Mouse (Mus musculus) left cerebral cortex, adult 9 months (tissue): ENCODE data around the gene Cacng4.

Experiments used
- DNase-seq, 2 experiments: peaks; one replicate each; pipeline ENCODE4 v3.0.0; 2022; ENCODE audit warnings: low spot score in 2 of 2

The Cacng4 gene

DNA sequence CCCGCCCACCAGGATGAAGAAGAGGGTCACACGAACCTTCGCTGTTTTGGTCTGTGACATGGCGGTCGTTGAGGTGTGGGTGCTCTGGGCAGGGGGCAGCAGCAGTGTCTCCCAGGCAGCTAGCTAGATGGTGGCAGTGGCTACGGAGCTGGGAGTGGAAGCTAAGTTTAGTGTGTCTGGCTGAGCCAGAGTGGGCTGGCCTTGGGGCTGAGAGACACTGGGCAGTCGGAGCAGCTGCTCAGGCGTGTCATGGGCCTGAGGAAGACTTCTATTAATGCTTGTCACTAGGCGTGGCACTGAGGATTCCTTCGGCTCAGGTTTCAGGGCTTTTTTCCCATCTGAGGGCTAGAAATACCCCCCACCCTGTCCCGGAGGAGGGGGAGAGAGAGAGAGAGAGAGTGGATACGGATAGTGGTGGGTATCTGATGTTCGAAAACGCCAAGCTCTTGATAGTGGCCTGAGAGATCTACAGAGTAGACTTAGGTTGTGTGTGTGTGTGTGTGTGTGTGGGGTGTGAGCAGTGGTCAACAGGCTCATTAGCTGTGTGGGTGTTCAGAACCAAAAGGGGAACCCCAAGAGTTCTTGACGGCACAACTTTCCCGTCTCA, 77.9 kb downstream of the Cacng4 start, which contains the start of gene Cacng1:
TSS of gene Cacng1 (minus strand) at position 191 of the 607 bp plus-strand sequence.
- DNase-seq, result no peak

DNA sequence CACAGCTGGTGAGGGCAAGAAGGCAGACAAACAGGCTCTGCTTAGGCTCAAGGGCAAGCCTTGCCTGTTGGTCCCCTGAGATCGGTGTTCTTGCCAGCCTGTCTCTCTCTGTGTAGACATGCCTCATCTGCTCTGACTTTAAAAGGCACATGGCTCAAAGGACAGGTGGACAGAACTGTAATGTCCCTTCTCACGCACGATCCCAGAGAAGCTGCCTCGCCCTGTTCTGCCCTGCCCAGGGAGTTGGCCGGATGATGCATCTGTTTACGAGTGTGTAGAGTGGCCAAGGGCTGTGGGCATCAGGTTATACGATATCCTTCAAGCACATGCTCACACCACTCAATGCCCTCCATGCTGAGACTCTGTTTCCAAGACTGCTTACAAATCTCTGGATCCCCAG, 80.0 kb downstream of the Cacng4 start:
- no peak for DNase-seq

DNA sequence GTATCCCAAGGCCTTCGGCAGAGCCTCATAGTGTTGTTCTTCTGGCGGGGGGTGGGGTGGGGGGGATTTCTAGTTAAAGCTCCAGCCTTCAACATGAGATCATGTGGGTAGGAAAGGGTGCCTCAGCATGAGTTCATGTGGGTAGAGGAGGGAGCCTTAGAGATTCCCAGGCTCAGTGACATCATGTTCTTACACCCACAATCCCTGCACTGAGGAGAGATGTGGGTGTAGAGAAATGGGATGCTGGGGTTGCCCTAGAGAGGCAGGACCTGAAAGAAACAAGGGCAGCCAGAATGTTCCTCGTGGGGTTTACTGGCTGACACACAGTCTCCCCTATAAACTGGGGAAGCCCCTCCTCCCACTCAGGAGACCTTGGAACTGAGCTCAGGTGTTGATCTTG, 84.0 kb downstream of the Cacng4 start:
- DNase-seq, result no peak

DNA sequence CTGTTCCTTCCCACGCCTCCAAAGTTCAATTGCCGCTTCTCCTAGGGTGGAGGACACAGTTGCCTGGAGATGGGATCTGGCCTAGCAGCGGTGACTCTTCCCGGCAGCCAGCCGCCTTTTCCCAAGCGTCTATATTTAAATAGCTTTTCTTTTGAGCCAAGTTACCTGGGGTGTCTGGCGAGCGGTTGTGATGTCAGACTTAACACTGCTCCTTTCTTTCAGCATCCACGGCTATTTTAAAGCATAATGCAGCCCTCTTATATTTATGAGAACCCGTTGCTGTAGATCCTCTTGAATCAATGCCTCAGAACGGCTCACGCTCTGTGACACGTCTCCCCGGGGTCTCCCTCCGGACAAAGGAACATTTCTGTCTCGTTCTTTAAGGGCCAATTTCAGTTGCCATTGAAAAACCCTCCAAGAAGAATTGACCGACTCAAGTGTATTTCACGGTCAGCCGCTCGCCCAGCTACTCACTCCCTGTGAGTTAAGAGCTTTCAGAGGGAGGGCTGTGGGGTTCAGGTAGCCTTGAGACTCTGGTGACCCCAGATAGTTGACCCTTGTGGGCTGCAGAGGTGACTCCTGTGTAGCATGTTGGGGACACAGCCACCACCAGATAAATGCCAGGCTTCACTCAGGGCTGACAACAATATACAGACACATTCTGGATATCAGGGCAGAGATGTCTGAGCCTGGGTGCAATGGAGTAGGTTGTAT, 86.3 kb downstream of the Cacng4 start:
- DNase-seq, result no peak

DNA sequence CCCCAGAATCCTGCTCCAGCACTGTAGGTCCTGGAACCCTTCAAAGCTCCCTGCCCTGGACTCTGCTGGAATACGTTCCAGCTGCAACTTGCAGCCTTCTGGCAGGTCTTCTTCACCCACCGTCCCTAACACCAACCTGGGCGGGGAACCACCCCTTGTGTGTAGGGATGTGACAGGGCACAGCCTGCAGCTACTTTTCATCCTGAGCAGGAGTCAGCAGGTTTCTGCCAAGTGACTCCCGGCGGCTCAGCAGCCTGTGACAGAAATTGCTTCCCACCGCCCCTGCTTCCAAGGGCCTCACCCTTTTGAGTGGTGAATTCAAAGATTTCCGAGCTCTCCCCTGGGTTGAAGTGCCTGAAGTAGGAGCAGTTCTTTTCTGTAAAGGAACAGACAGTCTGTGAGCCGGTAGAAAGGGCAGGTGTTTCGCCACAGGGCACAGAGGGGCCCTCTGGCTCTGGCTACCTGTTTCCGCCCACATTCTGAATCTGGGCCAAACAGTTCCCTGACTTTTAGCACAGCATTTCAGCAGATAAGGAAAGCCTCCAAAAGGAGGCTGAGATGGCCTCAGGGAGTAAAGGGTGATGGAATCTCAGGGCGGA, 88.8 kb downstream of the Cacng4 start:
- DNase-seq, result no peak

DNA sequence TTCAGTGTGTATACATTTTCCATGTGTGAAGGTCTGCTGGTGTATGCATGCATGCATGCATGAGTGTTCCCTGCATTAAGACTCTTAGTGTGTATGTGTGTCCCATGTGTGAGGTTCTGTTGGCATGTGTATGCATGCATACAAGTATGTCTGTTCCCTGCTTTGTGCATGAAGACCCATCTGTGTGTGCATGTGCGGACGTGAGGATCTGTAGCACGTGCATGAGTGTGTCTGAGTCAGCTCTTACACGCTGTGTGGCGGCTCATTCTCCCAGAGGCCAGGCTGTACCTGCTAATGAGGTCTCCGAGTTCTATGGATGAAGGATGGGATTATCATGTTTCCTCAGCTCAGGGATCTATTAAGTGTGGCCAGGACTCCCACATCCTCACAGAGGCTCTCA, 89.3 kb downstream of the Cacng4 start:
- DNase-seq, result no peak

DNA sequence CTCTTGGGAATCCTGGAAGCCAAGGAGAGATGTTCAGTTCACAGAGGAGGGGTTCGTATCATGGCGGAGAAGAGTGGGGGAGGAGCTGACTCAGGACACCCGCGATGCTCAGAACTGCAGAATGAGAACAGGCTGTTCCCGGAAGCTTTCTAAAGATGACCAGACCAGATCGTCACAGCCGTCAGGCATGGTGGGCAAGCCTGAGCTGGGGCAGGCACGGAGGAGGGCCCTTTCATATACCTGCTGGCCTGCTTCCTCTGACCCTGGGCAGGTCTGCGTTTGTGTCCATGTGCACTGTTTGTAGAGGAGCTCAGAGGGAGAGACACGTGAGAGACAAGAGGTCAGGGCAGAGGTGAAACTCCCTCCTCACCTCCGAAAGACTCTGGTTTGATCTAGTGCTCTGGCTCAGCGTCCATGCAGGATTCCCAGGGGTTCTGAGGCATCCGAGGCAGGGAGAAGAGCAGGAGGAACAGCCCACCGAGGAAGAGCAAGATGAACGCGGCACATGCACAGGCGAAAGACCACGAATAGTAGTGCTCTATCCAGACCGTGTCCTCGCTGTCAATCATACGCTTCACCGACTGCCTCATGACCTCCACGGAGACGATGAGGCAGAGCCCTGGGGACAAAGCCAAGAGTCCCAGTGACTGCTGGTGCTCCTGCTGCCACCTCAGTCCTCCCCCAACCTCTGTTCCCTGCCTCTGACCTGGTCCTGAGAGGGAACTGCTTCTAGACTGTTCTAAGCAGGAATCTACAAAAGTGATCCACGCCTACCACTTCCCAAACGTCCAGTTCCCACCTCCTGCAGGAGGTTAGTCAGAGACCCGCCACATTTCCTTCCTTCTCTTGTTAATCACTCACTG, 90.9 kb downstream of the Cacng4 start:
- DNase-seq, result no peak

DNA sequence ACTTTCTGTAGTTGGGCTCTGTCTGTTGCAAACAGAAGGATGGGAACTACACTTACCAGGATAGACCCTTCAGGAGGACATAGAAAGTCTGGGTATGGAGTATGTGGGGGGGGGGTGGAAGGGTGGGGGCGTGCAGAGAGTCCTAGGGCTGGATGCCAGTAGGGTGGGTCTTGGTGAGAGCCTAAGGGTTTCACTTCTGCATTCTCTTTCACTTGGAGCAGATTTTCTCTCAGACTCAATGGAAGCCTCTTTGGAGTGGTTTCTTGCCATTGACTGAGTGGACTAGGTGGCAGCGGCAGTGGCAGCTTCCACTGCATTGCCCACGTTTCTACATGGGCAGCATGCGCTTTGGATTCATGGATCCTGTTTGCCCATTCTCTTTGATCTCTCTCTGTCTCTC, 94.4 kb downstream of the Cacng4 start:
- no peak for DNase-seq

DNA sequence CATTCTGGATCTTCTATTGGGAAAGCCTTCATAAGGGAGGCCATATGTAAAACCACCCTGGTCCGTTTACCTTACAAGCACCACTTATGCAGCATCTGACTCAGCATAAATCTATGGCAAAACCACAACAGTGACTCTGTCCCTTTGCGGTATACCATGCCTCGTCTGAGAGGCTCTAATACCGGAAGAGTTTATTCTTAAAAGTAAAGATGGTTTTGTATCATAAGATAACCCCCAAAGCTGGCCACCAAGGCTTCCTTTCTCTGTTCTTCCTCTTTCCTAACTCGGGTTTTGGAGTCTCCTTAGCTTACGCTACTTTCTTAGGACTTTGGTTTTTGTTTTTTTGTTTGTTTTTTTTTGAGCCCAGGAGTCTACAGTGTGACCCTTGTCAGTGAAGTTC, 101.0 kb downstream of the Cacng4 start:
- no peak for DNase-seq

DNA sequence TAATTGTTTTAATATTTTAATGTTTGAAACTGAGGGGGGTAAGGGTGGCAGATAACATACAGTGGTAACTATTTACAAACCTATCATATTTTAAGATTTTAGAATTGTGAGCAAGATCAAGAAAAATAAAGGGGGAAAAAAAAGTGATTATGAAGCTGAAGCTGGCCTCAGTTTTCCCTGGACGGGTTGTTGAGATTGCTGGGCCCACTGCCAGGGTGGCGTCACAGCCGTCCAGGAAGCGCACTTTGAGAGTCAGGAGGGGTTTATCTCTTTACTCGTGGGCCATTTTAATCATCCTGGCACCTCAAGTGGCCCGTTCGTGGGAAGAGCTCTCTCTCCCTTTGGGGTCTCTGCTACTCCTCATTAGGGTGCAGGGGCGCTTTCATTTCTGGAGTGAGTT, 102.8 kb downstream of the Cacng4 start:
- DNase-seq, result no peak

DNA sequence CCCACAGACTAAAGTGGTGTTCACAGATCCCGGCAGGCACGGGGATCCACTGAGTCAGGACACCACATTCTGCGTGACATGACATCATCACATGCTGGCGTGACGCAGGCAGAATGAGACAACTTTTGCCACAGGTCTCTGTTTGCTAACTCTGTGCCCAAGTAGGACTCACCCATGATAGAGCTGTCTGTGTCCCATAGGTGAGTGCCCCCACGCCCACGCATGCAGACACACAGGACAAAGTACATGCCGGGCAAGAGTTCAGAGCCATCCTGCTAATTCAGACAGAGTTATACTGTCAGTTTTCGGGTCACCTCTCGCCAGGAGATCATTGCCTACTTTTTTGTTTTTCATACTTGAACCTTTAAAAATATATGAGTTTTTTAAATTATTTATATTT, 105.9 kb downstream of the Cacng4 start:
- no peak for DNase-seq

DNA sequence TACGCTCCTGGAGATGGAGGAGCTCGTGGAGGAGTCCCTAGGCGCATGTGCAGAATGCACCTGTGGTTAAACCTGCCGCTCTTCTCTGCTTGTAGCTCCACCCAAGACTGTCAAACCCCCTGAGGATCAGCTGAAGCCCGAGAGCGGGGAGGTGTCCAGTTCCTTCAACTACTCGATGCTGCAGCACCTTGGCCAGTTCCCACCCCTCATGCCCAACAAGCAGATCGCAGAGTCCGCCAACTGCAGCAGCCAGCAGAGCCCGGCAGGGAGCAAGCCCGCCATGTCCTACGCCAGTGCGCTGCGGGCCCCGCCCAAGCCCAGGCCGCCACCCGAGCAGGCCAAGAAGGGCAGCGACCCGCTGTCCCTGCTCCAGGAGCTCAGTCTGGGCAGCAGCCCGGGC, 108.1 kb downstream of the Cacng4 start:
- DNase-seq, result no peak

DNA sequence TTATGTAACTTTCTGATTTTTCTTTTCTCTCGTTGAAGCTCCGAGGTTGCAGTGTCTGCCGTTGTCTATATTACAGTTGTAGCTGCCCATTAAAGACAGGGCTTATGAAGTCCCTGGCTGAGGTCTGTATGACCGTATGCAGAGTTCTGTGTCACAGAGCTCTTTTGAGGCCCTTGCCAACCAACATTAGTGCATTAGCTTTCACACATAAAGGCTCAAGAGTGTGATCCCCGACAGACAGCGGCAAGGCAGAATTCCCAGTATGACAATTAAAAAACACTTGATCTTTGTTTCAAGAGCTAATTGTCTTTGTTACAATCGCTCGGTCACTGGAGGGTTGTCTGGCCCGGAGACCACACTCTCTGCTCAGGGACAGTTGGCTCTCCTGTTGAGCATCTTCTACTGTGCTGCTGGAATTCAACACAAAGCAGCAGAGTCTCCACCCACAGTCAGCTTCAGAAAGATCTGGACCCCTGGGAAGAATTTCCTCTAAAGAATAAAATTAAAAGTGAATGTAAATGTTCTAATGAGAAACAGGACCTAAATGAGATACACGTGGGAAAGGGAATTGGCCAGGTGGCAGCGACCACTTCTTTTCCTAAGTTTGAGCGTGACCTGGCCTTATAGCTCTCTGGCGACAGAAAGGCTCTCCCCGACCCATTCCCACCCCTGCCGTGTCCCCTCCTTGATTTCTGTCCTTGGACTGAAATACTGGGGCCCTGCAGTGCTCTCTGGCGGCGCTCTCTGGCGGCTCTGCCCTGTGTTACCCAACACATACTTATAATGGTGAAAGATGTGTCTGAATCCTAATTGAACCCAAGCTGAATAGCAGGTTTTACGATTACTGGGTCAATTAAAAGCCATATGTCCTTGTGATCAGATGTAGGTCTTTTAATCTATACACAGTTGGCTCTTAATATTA, 110.6 kb downstream of the Cacng4 start:
- DNase-seq, result no peak

DNA sequence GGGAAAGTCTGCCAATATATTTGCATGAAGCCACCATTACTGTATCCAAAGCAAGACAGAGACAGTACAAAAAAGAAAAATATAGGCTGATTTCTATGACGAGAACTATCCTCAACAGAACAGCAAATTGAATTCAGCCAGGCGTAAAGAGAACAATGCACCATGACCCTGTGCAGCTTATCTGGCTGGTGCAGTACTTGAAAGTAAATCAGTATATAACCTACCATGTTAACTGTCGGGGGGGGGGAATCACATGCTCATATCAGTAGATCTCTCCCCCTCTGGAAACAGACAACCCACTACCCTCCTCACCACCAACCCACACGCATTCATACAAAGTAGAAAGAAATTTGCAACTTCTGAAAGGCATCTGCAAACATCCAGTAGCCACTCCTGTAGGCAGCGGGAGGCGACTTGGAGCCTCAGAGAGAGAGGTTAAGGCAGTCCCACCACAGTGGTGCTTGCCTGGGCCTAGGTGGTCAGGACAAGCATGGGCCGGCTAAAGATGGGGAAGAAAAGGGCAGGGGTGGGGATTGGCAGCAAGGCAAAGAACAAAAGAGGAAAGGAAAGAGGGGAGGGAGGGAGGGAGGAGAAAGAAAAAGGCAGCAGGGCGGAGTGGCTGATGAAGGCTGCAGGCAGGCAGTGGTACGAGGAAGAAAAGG, 111.5 kb downstream of the Cacng4 start:
- DNase-seq, result no peak
